Comparison of ENCODE assay signal across 8 mouse cellular contexts in genomic region chr17:31870931-31871421, GRCm38 (mm10). TPM values are rescaled to one million over a fixed set of nuclear protein-coding genes. Genes with fewer than 3 reads are reported as not detected.
DNase-seq lines count a peak whose midpoint lies in the region; ATAC-seq lines count a peak whose summit lies in the region.

No protein-coding gene starts in this region.

- H3K9ac ChIP-seq in hindbrain, embryonic 14.5 days, result no peak overlapping the region
- no peak overlapping the region for H3K9ac ChIP-seq in liver, embryonic 11.5 days (ENCODE audit: low read depth, low read length)
- H3K9ac ChIP-seq in forebrain, embryonic 16.5 days (replicated peaks; ENCODE audit: low read depth, low read length), result no peak overlapping the region
- no peak overlapping the region for H3K9ac ChIP-seq in hindbrain, embryonic 13.5 days

- no peak overlapping the region for H3K4me2 ChIP-seq in hindbrain, embryonic 14.5 days (replicated peaks)
- peak overlapping the region; percentile 45 for H3K4me2 ChIP-seq in liver, embryonic 11.5 days
- H3K4me2 ChIP-seq in forebrain, embryonic 16.5 days (ENCODE audit: low read length), result no peak overlapping the region
- no peak overlapping the region for H3K4me2 ChIP-seq in hindbrain, embryonic 13.5 days

- H3K27me3 ChIP-seq in hindbrain, embryonic 10.5 days (ENCODE audit: insufficient read depth, poor library complexity, severe bottlenecking), result no peaks in the 10 kb centered on the region
- no peaks in the 10 kb centered on the region for H3K27me3 ChIP-seq in hindbrain, embryonic 14.5 days (ENCODE audit: control insufficient read depth, insufficient read depth, low read length)
- H3K27me3 ChIP-seq in embryonic facial prominence, embryonic 10.5 days (replicated peaks; ENCODE audit: low read depth, poor library complexity, severe bottlenecking), result no peaks in the 10 kb centered on the region
- no peaks in the 10 kb centered on the region for H3K27me3 ChIP-seq in liver, embryonic 11.5 days (replicated peaks; ENCODE audit: control insufficient read depth, insufficient read depth, low read length)
- H3K27me3 ChIP-seq in forebrain, embryonic 16.5 days (replicated peaks; ENCODE audit: control insufficient read depth, insufficient read depth, low read length), result no peaks in the 10 kb centered on the region
- no peaks in the 10 kb centered on the region for H3K27me3 ChIP-seq in hindbrain, embryonic 13.5 days

- ATAC-seq in hindbrain, embryonic 14.5 days (ENCODE audit: low FRiP score), result no peak
- ATAC-seq in CD4-positive, CD25-positive, alpha-beta regulatory T cell, adult 4 months, result peak; percentile 23
- no peak; the same call in 1 of the 2 replicates for ATAC-seq in liver, embryonic 11.5 days (replicated peaks; ENCODE audit: low FRiP score)
- no peak for ATAC-seq in forebrain, embryonic 16.5 days
- no peak for ATAC-seq in hindbrain, embryonic 13.5 days (ENCODE audit: low FRiP score)

- no peaks in the 10 kb centered on the region for H3K9me3 ChIP-seq in hindbrain, embryonic 10.5 days
- H3K9me3 ChIP-seq in hindbrain, embryonic 14.5 days (ENCODE audit: control insufficient read depth, low read length), result no peaks in the 10 kb centered on the region
- H3K9me3 ChIP-seq in embryonic facial prominence, embryonic 10.5 days, result no peaks in the 10 kb centered on the region
- H3K9me3 ChIP-seq in liver, embryonic 11.5 days (ENCODE audit: control insufficient read depth, low read length), result no peaks in the 10 kb centered on the region
- no peaks in the 10 kb centered on the region for H3K9me3 ChIP-seq in forebrain, embryonic 16.5 days (ENCODE audit: control insufficient read depth, low read length)
- H3K9me3 ChIP-seq in hindbrain, embryonic 13.5 days, result no peaks in the 10 kb centered on the region

- 0 out of 2 replicates have a peak overlapping the region, but pooled peaks have one; percentile 21 for H3K4me3 ChIP-seq in hindbrain, embryonic 10.5 days
- H3K4me3 ChIP-seq in hindbrain, embryonic 14.5 days (replicated peaks; ENCODE audit: low read length), result no peak overlapping the region
- peak overlapping the region; percentile 35 for H3K4me3 ChIP-seq in embryonic facial prominence, embryonic 10.5 days
- H3K4me3 ChIP-seq in liver, embryonic 11.5 days (ENCODE audit: low read depth, low read length), result no peak overlapping the region
- no peak overlapping the region for H3K4me3 ChIP-seq in forebrain, embryonic 16.5 days (replicated peaks; ENCODE audit: low read length)
- no peak overlapping the region for H3K4me3 ChIP-seq in hindbrain, embryonic 13.5 days

- no peaks in the 10 kb centered on the region for H3K36me3 ChIP-seq in hindbrain, embryonic 10.5 days
- no peaks in the 10 kb centered on the region for H3K36me3 ChIP-seq in hindbrain, embryonic 14.5 days (replicated peaks; ENCODE audit: control insufficient read depth, insufficient read depth)
- no peaks in the 10 kb centered on the region for H3K36me3 ChIP-seq in embryonic facial prominence, embryonic 10.5 days (replicated peaks)
- H3K36me3 ChIP-seq in liver, embryonic 11.5 days (ENCODE audit: control insufficient read depth, insufficient read depth, low read length), result no peaks in the 10 kb centered on the region
- H3K36me3 ChIP-seq in forebrain, embryonic 16.5 days (ENCODE audit: control insufficient read depth, insufficient read depth), result no peaks in the 10 kb centered on the region
- H3K36me3 ChIP-seq in hindbrain, embryonic 13.5 days, result no peaks in the 10 kb centered on the region

- peak; percentile 34 for DNase-seq in hindbrain, embryonic 10.5 days (ENCODE audit: low spot score)
- no peak for DNase-seq in hindbrain, embryonic 14.5 days (ENCODE audit: low spot score)
- DNase-seq in embryonic facial prominence, embryonic 10.5 days (ENCODE audit: low spot score), result peak; percentile 77
- no peak for DNase-seq in liver, embryonic 11.5 days (ENCODE audit: low spot score)
- no peak for DNase-seq in layer of hippocampus, postnatal 25 days (ENCODE audit: extremely low spot score in 1 of 2, low spot score in 1 of 2)

- H3K27ac ChIP-seq in hindbrain, embryonic 10.5 days, result 0 out of 2 replicates have a peak overlapping the region, but pooled peaks have one; percentile 29
- no peak overlapping the region for H3K27ac ChIP-seq in hindbrain, embryonic 14.5 days
- peak overlapping the region; percentile 72 for H3K27ac ChIP-seq in embryonic facial prominence, embryonic 10.5 days (replicated peaks)
- no peak overlapping the region; the same call in 1 of the 2 replicates for H3K27ac ChIP-seq in liver, embryonic 11.5 days (ENCODE audit: low read depth, low read length)
- no peak overlapping the region for H3K27ac ChIP-seq in forebrain, embryonic 16.5 days (ENCODE audit: low read length)
- H3K27ac ChIP-seq in hindbrain, embryonic 13.5 days, result no peak overlapping the region

- H3K4me1 ChIP-seq in hindbrain, embryonic 10.5 days (replicated peaks), result peaks cover 40% of the 10 kb centered on the region
- H3K4me1 ChIP-seq in hindbrain, embryonic 14.5 days (replicated peaks; ENCODE audit: control insufficient read depth, insufficient read depth, low read length), result no peaks in the 10 kb centered on the region; the same call in 1 of the 2 replicates
- H3K4me1 ChIP-seq in embryonic facial prominence, embryonic 10.5 days, result peaks cover 47% of the 10 kb centered on the region
- peaks cover 11% of the 10 kb centered on the region for H3K4me1 ChIP-seq in liver, embryonic 11.5 days (replicated peaks; ENCODE audit: control insufficient read depth, insufficient read depth, low read length)
- no peaks in the 10 kb centered on the region for H3K4me1 ChIP-seq in forebrain, embryonic 16.5 days (replicated peaks; ENCODE audit: control insufficient read depth, insufficient read depth, low read length)
- peaks cover 12% of the 10 kb centered on the region for H3K4me1 ChIP-seq in hindbrain, embryonic 13.5 days (replicated peaks)

- 23% methylated on average over 13 of the region's 13 CpGs for WGBS in hindbrain, embryonic 10.5 days
- 32% methylated on average over 13 of the region's 13 CpGs for WGBS in hindbrain, embryonic 14.5 days
- 18% methylated on average over 13 of the region's 13 CpGs for WGBS in embryonic facial prominence, embryonic 10.5 days
- 12% methylated on average over 13 of the region's 13 CpGs for WGBS in liver, embryonic 11.5 days
- WGBS in forebrain, embryonic 16.5 days, result 32% methylated on average over 13 of the region's 13 CpGs
- 25% methylated on average over 13 of the region's 13 CpGs for WGBS in hindbrain, embryonic 13.5 days

RNA-seq across cellular contexts. Expression of gene Sik1, which starts 15.4 kb away (rescaled TPM):
- 14.0 and 14.3 TPM in 2 replicates for polyA plus RNA-seq in hindbrain, embryonic 10.5 days (2016; fragmentation: Nextera tagmentation; extraction: Ambion mirVana)
- 17.0 and 20.5 TPM in 2 replicates for polyA plus RNA-seq in hindbrain, embryonic 14.5 days (2014; fragmentation: Nextera tagmentation; extraction: Ambion mirVana)
- 1 to 10 TPM; 2.0 to 4.2 TPM for polyA plus RNA-seq in CD4-positive, CD25-positive, alpha-beta regulatory T cell, adult 4 months (2017; shearing (Covaris generic))
- polyA plus RNA-seq in embryonic facial prominence, embryonic 10.5 days (2016; fragmentation: Nextera tagmentation; extraction: Ambion mirVana), result 12.7 and 15.5 TPM in 2 replicates
- 10.4 and 11.2 TPM in 2 replicates for polyA plus RNA-seq in liver, embryonic 11.5 days (2014; fragmentation: Nextera tagmentation; extraction: Ambion mirVana)
- 10 to 100 TPM; 11.7 to 14.6 TPM for total RNA-seq in layer of hippocampus, postnatal 25 days (2021)
- polyA plus RNA-seq in forebrain, embryonic 16.5 days (2015; fragmentation: Nextera tagmentation; extraction: Ambion mirVana), result 19.9 and 20.1 TPM in 2 replicates
- polyA plus RNA-seq in hindbrain, embryonic 13.5 days (2015; fragmentation: Nextera tagmentation; extraction: Ambion mirVana), result 20.1 and 23.4 TPM in 2 replicates

Comparison
In these comparisons a context has a peak if more than half of its experiments do, and no peak if none do; other contexts are left out.
1. DNase-seq: peak in hindbrain, embryonic 10.5 days (single experiment) and embryonic facial prominence, embryonic 10.5 days (single experiment); none in hindbrain, embryonic 14.5 days (single experiment), liver, embryonic 11.5 days (single experiment) and layer of hippocampus, postnatal 25 days (0 of 2).
2. H3K27ac ChIP-seq: peak in hindbrain, embryonic 10.5 days (single experiment) and embryonic facial prominence, embryonic 10.5 days (single experiment); none in hindbrain, embryonic 14.5 days (single experiment), liver, embryonic 11.5 days (single experiment), forebrain, embryonic 16.5 days (single experiment) and hindbrain, embryonic 13.5 days (single experiment).
3. H3K4me3 ChIP-seq: peak in hindbrain, embryonic 10.5 days (single experiment) and embryonic facial prominence, embryonic 10.5 days (single experiment); none in hindbrain, embryonic 14.5 days (single experiment), liver, embryonic 11.5 days (single experiment), forebrain, embryonic 16.5 days (single experiment) and hindbrain, embryonic 13.5 days (single experiment).